Mouse (Mus musculus) limb, embryonic 12.5 days (tissue): ENCODE measurements around the gene Tbca. TPM values are rescaled to one million over a fixed set of nuclear protein-coding genes. Genes with fewer than 3 reads are reported as not detected.

Experiments used
- ATAC-seq: fragments of 200-750 bp; cut with Nextera tagmentation; 2 replicates; pipeline ENCODE4 v1.8.0; 2017; ENCODE audit warnings: low read depth, moderate TSS enrichment; ENCODE audit not compliant: insufficient number of reproducible peaks, insufficient read depth, low FRiP score, low TSS enrichment
- H3K27ac ChIP-seq: fragments of 300-500 bp; sonication (generic); 2 replicates; pipeline ENCODE4 v1.5.1; 2016; ENCODE audit warnings: mild to moderate bottlenecking, moderate library complexity
- H3K27me3 ChIP-seq: fragments of 300-500 bp; sonication (generic); 2 replicates; pipeline ENCODE4 v1.6.1; 2016; ENCODE audit warnings: mild to moderate bottlenecking, moderate library complexity
- H3K36me3 ChIP-seq: fragments of 300-500 bp; sonication (generic); 2 replicates; pipeline ENCODE4 v1.6.1; 2016; ENCODE audit warnings: mild to moderate bottlenecking, moderate library complexity
- H3K4me1 ChIP-seq: fragments of 300-500 bp; sonication (generic); replicated peaks from 2 replicates; pipeline ENCODE4 v1.6.1; 2016
- H3K4me2 ChIP-seq: fragments of 300-500 bp; sonication (generic); 2 replicates; pipeline ENCODE4 v1.6.1; 2016; ENCODE audit warnings: mild to moderate bottlenecking, moderate library complexity
- H3K4me3 ChIP-seq: fragments of 300-500 bp; sonication (generic); replicated peaks from 2 replicates; pipeline ENCODE4 v1.5.1; 2016; ENCODE audit warnings: mild to moderate bottlenecking
- H3K9ac ChIP-seq: fragments of 300-500 bp; sonication (generic); replicated peaks from 2 replicates; pipeline ENCODE4 v1.6.1; 2016; ENCODE audit warnings: mild to moderate bottlenecking, moderate library complexity
- H3K9me3 ChIP-seq: fragments of 300-500 bp; sonication (generic); 2 replicates; pipeline ENCODE4 v1.6.1; 2016; ENCODE audit warnings: mild to moderate bottlenecking, moderate library complexity
- WGBS: fragments of 180-500 bp; shearing (Covaris S2); methylation state at CpG from one replicate; pipeline ENCODE4 v1.1.7; 2016; 5-methylcytosine and 5-hydroxymethylcytosine counted together
- polyA plus RNA-seq: library from polyadenylated mRNA; unstranded; fragments of >200 nt; fragmentation: Nextera tagmentation; extraction: Ambion mirVana; gene quantifications from 2 replicates; pipeline ENCODE4 v1.2.1, GENCODE M21; 2016

Tbca gene
- polyA plus RNA-seq, 1 experiment from 2014 or later = 298 TPM

DNA sequence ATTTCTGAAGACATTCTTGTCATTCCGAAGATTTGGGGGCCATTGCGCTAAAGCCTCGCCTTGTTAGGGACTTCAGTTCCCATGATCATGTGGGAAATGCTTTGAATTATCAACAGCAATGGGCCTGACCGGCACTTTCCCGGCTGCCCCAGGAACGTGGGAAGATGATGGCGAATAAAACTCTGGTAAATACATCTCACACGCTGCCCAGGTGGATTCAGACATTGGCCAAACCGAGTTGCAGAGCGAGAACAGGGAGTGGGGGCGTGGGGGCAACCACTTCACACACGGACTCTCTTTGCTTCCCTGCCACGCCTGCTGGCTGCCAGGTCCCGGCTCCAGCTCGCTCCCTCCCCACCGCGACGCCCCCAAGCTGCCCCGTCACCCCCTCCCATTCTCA lies 83.7 kb downstream of the Tbca start:
- H3K27ac ChIP-seq = no peak overlapping the region
- H3K36me3 ChIP-seq = no peaks in the 10 kb centered on the region
- peaks cover 26% of the 10 kb centered on the region for H3K4me1 ChIP-seq
- H3K9ac ChIP-seq = no peak overlapping the region
- H3K27me3 ChIP-seq = peaks cover 91% of the 10 kb centered on the region
- no peak overlapping the region for H3K4me3 ChIP-seq
- H3K9me3 ChIP-seq = no peaks in the 10 kb centered on the region
- 1% methylated on average over 19 of the region's 19 CpGs for WGBS
- H3K4me2 ChIP-seq = no peak overlapping the region
- no peak for ATAC-seq

DNA sequence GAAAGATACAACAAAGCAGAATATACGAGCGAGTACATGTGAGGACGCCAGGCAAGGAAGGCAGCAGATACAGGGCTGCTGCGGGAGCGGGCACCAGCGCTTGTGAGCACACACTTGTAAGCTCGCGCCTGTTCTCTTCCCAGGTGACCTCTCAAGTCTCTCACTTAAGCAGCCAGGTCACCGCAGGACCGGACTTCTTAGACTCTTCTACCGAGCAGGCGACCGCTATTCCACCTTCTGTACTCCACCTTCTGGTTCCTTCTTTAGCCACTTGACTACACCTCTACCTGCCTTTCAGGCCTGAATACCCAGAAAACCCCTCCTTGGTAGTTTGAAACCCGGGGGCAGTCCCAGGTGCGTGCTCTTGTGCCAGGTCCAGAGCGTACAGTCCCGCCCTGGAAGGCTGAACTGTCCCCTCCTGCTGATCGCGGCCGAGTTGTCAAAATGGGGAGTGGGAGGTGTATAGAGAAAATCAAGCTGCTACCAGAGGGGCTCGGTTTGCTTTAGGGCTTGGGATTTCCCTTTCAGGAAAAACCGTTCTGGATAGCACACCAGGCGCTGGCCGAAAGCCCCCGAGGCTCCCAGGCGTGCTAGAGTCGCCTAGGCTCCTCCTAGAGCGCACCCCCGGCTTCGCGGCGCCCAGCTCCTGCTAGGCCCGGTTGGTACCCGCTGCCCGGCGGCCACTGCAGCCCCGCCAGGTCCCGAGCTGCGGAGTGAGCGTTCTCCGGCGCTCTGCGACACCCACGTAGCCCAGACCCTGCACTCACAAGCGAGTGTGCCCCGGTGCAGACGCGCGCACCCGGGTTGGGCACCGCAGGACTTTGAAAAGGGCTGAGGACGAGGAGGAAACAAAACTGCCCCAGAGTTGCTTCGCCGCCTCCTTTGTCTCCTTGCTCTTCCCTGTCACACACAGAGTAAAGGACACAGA lies 84.7 kb downstream of the Tbca start:
- peaks cover 25% of the 10 kb centered on the region for H3K4me1 ChIP-seq
- no peak overlapping the region; the same call in 1 of the 2 replicates for H3K9ac ChIP-seq
- WGBS = 1% methylated on average over 52 of the region's 54 CpGs
- no peak overlapping the region for H3K27ac ChIP-seq
- H3K4me2 ChIP-seq = peak overlapping the region; percentile 35
- no peak; the same call in 1 of the 2 replicates for ATAC-seq
- H3K9me3 ChIP-seq = no peaks in the 10 kb centered on the region
- H3K4me3 ChIP-seq = peak overlapping the region; percentile 15; the same call in 1 of the 2 replicates
- no peaks in the 10 kb centered on the region for H3K36me3 ChIP-seq
- H3K27me3 ChIP-seq = peaks cover 88% of the 10 kb centered on the region

- Histone ChIP-seq H3K36me3 (no peaks in the 10 kb centered on the region), H3K9me3 (no peaks in the 10 kb centered on the region), H3K27ac (no peak overlapping the region), H3K9ac (no peak overlapping the region), H3K4me2 (no peak overlapping the region), H3K4me3 (0 out of 2 replicates have a peak overlapping the region, but pooled peaks have one; percentile 15), H3K4me1 (peaks cover 20% of the 10 kb centered on the region; the same call in 1 of the 2 replicates), H3K27me3 (peaks cover 82% of the 10 kb centered on the region)
- no peak for ATAC-seq
- 1% methylated on average over 8 of the region's 8 CpGs for WGBS
These were observed 85.3 kb downstream of the Tbca start for GRCm38 (mm10) chr13:94874039-94874425.

- peaks cover 17% of the 10 kb centered on the region; the same call in 1 of the 2 replicates for H3K4me1 ChIP-seq
- no peaks in the 10 kb centered on the region for H3K36me3 ChIP-seq
- 2% methylated on average over 23 of the region's 23 CpGs for WGBS
- 0 out of 2 replicates have a peak overlapping the region, but pooled peaks have one; percentile 0 for H3K4me3 ChIP-seq
- H3K27ac ChIP-seq = no peak overlapping the region
- no peak for ATAC-seq
- H3K27me3 ChIP-seq = peaks cover 76% of the 10 kb centered on the region
- no peaks in the 10 kb centered on the region for H3K9me3 ChIP-seq
- H3K9ac ChIP-seq = no peak overlapping the region
- H3K4me2 ChIP-seq = peak overlapping the region; percentile 5; the same call in 1 of the 2 replicates
These were observed 86.1 kb downstream of the Tbca start for GRCm38 (mm10) chr13:94874656-94875395.

- H3K4me3 ChIP-seq = 0 out of 2 replicates have a peak within 1 kb of the TSS, but pooled peaks have one; percentile 0
- H3K27ac ChIP-seq = no peak within 1 kb of the TSS
- H3K9me3 ChIP-seq = no peaks in the 10 kb centered on the region
- peak within 1 kb of the TSS; percentile 5; the same call in 1 of the 2 replicates for H3K4me2 ChIP-seq
- under 1% methylated on average over 30 of the region's 30 CpGs for WGBS
- no peaks in the 10 kb centered on the region for H3K36me3 ChIP-seq
- peaks cover 17% of the 10 kb centered on the region; the same call in 1 of the 2 replicates for H3K4me1 ChIP-seq
- H3K27me3 ChIP-seq = peaks cover 77% of the 10 kb centered on the region
- ATAC-seq = no peak
- no peak within 1 kb of the TSS for H3K9ac ChIP-seq
These were observed 86.7 kb downstream of the Tbca start, which contains the start of gene Otp for GRCm38 (mm10) chr13:94875396-94875880. Gene Otp, plus strand, starts transcription at chr13:94875602.

DNA sequence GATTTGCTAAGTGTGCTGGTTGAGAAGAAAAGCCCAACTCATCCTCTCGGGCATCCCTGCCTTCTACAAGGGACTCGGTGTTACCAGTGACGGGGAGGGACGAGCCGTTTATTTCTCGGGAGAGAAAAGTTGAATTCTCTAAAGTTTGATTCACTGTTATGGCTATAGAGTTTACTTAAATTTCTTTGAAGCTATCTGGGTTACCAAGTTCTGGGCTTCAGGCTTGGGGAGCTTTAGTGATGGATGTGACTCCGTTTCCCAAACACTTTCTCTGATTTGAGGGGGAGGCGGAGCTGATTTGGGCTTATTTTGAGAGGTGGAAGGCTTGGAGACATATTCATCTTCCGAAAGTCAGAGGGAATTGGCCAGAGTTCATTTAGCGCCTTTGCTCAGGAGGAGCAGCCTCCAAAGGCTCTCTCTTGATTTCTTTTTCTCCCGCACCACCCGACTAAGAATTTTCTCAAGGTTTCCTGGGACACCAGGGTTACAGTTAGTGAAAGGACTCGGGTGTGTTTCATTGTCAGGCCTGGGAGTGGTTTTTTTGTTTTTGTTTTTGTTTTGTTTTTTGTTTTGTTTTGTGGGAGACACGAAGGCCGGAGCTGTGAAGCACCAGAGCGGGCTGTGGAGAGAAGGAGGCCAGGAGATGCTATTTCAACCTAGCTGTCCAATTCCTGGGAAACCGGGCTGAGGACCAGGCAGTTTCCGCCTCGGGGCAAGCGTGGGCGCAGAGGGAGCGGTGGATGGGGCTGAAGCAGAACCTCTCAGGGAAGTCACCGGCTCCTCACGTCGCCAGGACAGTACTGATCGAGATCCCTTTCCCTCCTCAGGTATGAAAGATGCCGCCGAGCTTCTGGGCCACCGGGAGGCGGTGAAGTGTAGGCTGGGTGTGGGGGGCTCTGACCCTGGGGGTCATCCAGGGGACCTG lies 87.8 kb downstream of the Tbca start:
- Histone ChIP-seq H3K27ac (no peak overlapping the region), H3K27me3 (peaks cover 77% of the 10 kb centered on the region), H3K4me1 (peaks cover 17% of the 10 kb centered on the region; the same call in 1 of the 2 replicates), H3K9ac (no peak overlapping the region), H3K4me2 (no peak overlapping the region), H3K9me3 (no peaks in the 10 kb centered on the region), H3K4me3 (no peak overlapping the region), H3K36me3 (no peaks in the 10 kb centered on the region)
- ATAC-seq = no peak
- WGBS = under 1% methylated on average over 30 of the region's 30 CpGs

- Histone ChIP-seq H3K4me2 (no peak overlapping the region), H3K27me3 (peaks cover 77% of the 10 kb centered on the region), H3K4me1 (peaks cover 17% of the 10 kb centered on the region; the same call in 1 of the 2 replicates), H3K4me3 (no peak overlapping the region; the same call in 1 of the 2 replicates), H3K36me3 (no peaks in the 10 kb centered on the region), H3K9ac (no peak overlapping the region), H3K9me3 (no peaks in the 10 kb centered on the region), H3K27ac (no peak overlapping the region)
- no peak for ATAC-seq
- WGBS = under 1% methylated on average over 27 of the region's 27 CpGs
These were observed 88.5 kb downstream of the Tbca start for GRCm38 (mm10) chr13:94877211-94877590.

- Histone ChIP-seq H3K9ac (no peak overlapping the region), H3K4me2 (no peak overlapping the region), H3K27me3 (peaks cover 77% of the 10 kb centered on the region), H3K4me3 (no peak overlapping the region), H3K9me3 (no peaks in the 10 kb centered on the region), H3K4me1 (peaks cover 21% of the 10 kb centered on the region), H3K27ac (no peak overlapping the region), H3K36me3 (no peaks in the 10 kb centered on the region)
- ATAC-seq = no peak
- 12% methylated on average over 10 of the region's 10 CpGs for WGBS
These were observed 89.5 kb downstream of the Tbca start for GRCm38 (mm10) chr13:94877991-94878745.

DNA sequence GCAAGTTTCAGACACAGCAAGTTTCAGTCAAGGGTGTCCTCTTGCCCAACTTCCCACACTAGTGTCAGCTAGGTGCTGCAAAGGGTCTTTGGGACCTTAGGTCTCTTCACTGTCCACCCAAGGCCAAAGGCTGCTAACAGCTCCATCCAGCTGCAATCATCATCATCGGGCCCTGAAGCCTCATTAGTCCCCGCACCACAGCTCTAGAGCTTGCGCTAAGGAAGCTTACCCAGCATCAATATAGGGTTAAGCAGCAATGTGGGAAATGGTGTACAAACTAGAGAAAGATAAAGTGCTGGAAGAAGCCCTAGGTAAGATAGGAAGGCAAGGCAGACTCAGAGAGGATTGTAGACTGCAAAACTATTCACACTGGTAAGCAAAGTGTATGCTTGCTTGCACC lies 92.5 kb downstream of the Tbca start:
- Histone ChIP-seq H3K4me2 (no peak overlapping the region), H3K4me3 (no peak overlapping the region), H3K9me3 (no peaks in the 10 kb centered on the region), H3K4me1 (peaks cover 26% of the 10 kb centered on the region), H3K27me3 (peaks cover 80% of the 10 kb centered on the region), H3K27ac (no peak overlapping the region), H3K9ac (no peak overlapping the region), H3K36me3 (no peaks in the 10 kb centered on the region)
- ATAC-seq = no peak
- WGBS = 2% methylated on average over 3 of the region's 3 CpGs

DNA sequence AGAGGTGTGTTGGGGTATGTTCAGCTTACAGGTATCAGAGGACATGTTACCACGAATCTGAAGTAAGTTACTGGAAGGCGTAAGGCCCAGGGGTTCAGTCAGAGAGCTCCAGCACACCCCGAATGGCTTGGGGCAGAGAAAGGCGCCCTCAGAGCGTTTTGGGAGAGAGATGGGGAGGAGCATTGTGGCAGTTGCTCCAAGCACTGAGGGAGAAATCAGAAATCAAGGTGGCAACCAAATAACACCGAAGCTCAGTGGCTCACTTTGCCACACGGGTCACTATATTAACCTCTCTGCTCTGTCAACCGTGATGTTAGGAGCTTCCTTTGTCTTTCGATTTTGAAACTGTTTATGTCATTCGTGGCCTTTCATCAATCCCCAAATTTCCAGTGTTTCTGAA lies 93.5 kb downstream of the Tbca start:
- WGBS = 2% methylated on average over 10 of the region's 10 CpGs
- Histone ChIP-seq H3K4me1 (peaks cover 26% of the 10 kb centered on the region), H3K4me2 (no peak overlapping the region), H3K27ac (no peak overlapping the region), H3K9ac (no peak overlapping the region), H3K36me3 (no peaks in the 10 kb centered on the region), H3K4me3 (no peak overlapping the region), H3K9me3 (no peaks in the 10 kb centered on the region), H3K27me3 (peaks cover 74% of the 10 kb centered on the region)
- ATAC-seq = no peak
